Mouse (Mus musculus) lung, adult 2 months (tissue): ENCODE results near the gene Hsd3b7.

Experiments used
- CTCF ChIP-seq: fragments of 200-500 bp; IDR thresholded peaks from 2 replicates; pipeline ENCODE4 v1.5.1; 2011; ENCODE audit warnings: mild to moderate bottlenecking, low read length, control low read depth; ENCODE audit not compliant: insufficient read depth
- POLR2A ChIP-seq: fragments of 200-500 bp; IDR thresholded peaks from 2 replicates; pipeline ENCODE4 v1.6.1; 2011; ENCODE audit warnings: low read depth, mild to moderate bottlenecking, control low read depth, low read length, borderline replicate concordance; ENCODE audit errors: extremely low read depth

DNA sequence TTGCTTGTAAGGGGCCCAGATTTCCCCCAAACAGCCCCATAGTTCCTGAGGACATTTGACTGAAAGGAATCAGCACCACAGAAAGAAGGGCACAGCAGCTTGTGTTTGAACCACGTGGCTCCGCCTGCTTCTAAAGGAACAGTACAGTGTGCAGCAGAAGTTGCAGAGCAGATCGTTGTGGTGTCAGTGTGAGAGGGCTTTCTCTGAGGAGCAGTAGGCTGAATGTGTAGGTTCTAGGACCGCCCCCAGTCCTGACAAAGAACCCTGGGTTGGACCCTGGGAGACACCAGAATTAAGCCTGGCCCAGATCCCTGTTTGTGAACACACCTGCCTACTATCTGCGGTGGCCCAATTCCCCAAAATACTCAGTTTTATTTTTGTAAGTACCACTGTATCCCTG is 29.1 kb upstream of the Hsd3b7 start:
- no peak for TF ChIP-seq POLR2A
- no peak for TF ChIP-seq CTCF
